Mouse (Mus musculus): ENCODE data around the gene 2310057N15Rik. TPM values are rescaled to one million over a fixed set of nuclear protein-coding genes. Genes with fewer than 3 reads are reported as not detected.

The 2310057N15Rik gene
- polyA plus RNA-seq, 1 experiment from 2014 or later: not detected

Other genes with a start within 250 kb of the 2310057N15Rik start
- gene Cldn8, start 211.0 kb downstream of the 2310057N15Rik start, polyA plus RNA-seq (2016; fragmentation: Nextera tagmentation; extraction: Ambion mirVana): 0.47 and 0.50 TPM in 2 replicates
- gene Krtap24-1, start 161.9 kb downstream of the 2310057N15Rik start, polyA plus RNA-seq (2016; fragmentation: Nextera tagmentation; extraction: Ambion mirVana): not detected in 2 replicates
- gene 2310079G19Rik, start 146.5 kb downstream of the 2310057N15Rik start, polyA plus RNA-seq (2016; fragmentation: Nextera tagmentation; extraction: Ambion mirVana): not detected in 2 replicates
- gene Krtap26-1, start 126.4 kb downstream of the 2310057N15Rik start, polyA plus RNA-seq (2016; fragmentation: Nextera tagmentation; extraction: Ambion mirVana): not detected in 2 replicates
- gene Krtap27-1, start 102.5 kb downstream of the 2310057N15Rik start, polyA plus RNA-seq (2016; fragmentation: Nextera tagmentation; extraction: Ambion mirVana): not detected in 2 replicates
- gene 2310061N02Rik, start 66.2 kb downstream of the 2310057N15Rik start, polyA plus RNA-seq (2016; fragmentation: Nextera tagmentation; extraction: Ambion mirVana): not detected in 2 replicates
- gene Krtap13-1, start 45.3 kb downstream of the 2310057N15Rik start, polyA plus RNA-seq (2016; fragmentation: Nextera tagmentation; extraction: Ambion mirVana): not detected in 2 replicates
- gene Krtap13, start 22.6 kb downstream of the 2310057N15Rik start, polyA plus RNA-seq (2016; fragmentation: Nextera tagmentation; extraction: Ambion mirVana): not detected in 2 replicates
- not detected in 2 replicates for gene 2310034C09Rik, start 15.4 kb downstream of the 2310057N15Rik start, polyA plus RNA-seq (2016; fragmentation: Nextera tagmentation; extraction: Ambion mirVana)
- gene Gm5965, start 3.7 kb upstream of the 2310057N15Rik start, polyA plus RNA-seq (2016; fragmentation: Nextera tagmentation; extraction: Ambion mirVana): not detected in 2 replicates
- not detected in 2 replicates for gene Gm20741, start 38.0 kb upstream of the 2310057N15Rik start, polyA plus RNA-seq (2016; fragmentation: Nextera tagmentation; extraction: Ambion mirVana)
- gene Krtap15, start 46.0 kb upstream of the 2310057N15Rik start, polyA plus RNA-seq (2016; fragmentation: Nextera tagmentation; extraction: Ambion mirVana): not detected in 2 replicates
- gene Krtap14, start 51.9 kb upstream of the 2310057N15Rik start, polyA plus RNA-seq (2016; fragmentation: Nextera tagmentation; extraction: Ambion mirVana): not detected in 2 replicates
- gene Krtap19-1, start 95.2 kb upstream of the 2310057N15Rik start, polyA plus RNA-seq (2016; fragmentation: Nextera tagmentation; extraction: Ambion mirVana): not detected in 2 replicates
- not detected in 2 replicates for gene Krtap19-2, start 100.1 kb upstream of the 2310057N15Rik start, polyA plus RNA-seq (2016; fragmentation: Nextera tagmentation; extraction: Ambion mirVana)
- not detected in 2 replicates for gene Krtap19-3, start 103.8 kb upstream of the 2310057N15Rik start, polyA plus RNA-seq (2016; fragmentation: Nextera tagmentation; extraction: Ambion mirVana)
- gene Krtap19-4, start 110.9 kb upstream of the 2310057N15Rik start, polyA plus RNA-seq (2016; fragmentation: Nextera tagmentation; extraction: Ambion mirVana): not detected in 2 replicates
- not detected in 2 replicates for gene Krtap19-5, start 122.3 kb upstream of the 2310057N15Rik start, polyA plus RNA-seq (2016; fragmentation: Nextera tagmentation; extraction: Ambion mirVana)
- gene Krtap19-9b, start 158.1 kb upstream of the 2310057N15Rik start, polyA plus RNA-seq (2016; fragmentation: Nextera tagmentation; extraction: Ambion mirVana): not detected in 2 replicates
- not detected in 2 replicates for gene Krtap16-3, start 188.7 kb upstream of the 2310057N15Rik start, polyA plus RNA-seq (2016; fragmentation: Nextera tagmentation; extraction: Ambion mirVana)
- gene Krtap22-2, start 236.6 kb upstream of the 2310057N15Rik start, polyA plus RNA-seq (2016; fragmentation: Nextera tagmentation; extraction: Ambion mirVana): not detected in 2 replicates
- gene Gm10229, start 241.1 kb upstream of the 2310057N15Rik start, polyA plus RNA-seq (2016; fragmentation: Nextera tagmentation; extraction: Ambion mirVana): not detected in 2 replicates